Mouse (Mus musculus): ENCODE results near the gene Elk3. TPM values are rescaled to one million over a fixed set of nuclear protein-coding genes. Genes with fewer than 3 reads are reported as not detected.

The Elk3 gene
- polyA plus RNA-seq, 1 experiment = 10.8 TPM

DNA sequence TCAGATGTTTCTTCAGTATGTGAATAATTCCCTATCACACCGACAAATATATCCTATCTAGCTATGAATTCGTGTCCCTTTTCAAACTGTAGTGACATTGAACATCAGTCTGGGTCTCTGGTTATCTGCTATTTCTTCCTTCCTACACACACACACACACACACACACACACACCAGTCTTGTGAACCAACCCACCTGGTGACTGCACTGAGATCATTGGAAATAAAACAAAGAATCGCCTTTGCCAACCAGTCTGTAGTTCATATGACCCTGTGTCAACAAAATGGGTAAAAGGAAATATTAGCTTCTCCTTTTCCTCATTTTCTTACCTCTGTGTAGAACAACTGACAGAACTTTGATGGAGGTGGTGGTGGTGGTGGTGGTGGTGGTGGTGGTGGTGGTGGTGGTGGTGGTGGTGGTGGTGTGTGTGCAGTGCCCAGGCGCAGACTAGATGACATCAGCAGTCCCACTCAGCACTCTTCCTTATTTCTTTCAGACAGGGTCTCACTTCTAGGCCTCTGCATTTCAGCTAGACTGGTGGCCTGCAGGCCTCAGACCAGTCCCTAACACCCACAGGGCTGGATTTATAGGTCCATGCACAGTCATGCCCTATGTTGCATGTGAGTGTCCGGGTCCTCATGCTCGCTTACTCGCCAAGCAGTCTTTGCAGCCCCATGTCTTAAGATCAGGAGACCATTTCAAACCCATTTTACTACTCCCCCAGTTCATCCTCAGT lies 64.6 kb downstream of the Elk3 start:
- Histone ChIP-seq H3K4me1 (ENCODE audit: control insufficient read depth, insufficient read depth, insufficient read length, low read length) (no peaks in the 10 kb centered on the region), H3K27ac (ENCODE audit: insufficient read depth, low read depth, low read length) (no peak overlapping the region), H3K4me3 (ENCODE audit: low read depth, low read length) (no peak overlapping the region), H3K36me3 (ENCODE audit: control insufficient read depth, insufficient read depth, low read length) (0 out of 2 replicates have a peak, but pooled peaks cover 1% of the 10 kb centered on the region), H3K27me3 (ENCODE audit: control insufficient read depth, insufficient read depth, low read length) (no peaks in the 10 kb centered on the region)
- WGBS = 85% methylated on average over 7 of the region's 7 CpGs
- TF ChIP-seq POLR2A (IDR thresholded peaks at IDR 0.05; ENCODE audit: low read depth, low read length) (no peak), CTCF (IDR thresholded peaks at IDR 0.05; ENCODE audit: extremely low read depth, insufficient read length, insufficient replicate concordance, low read depth, low read length) (no peak)

- H3K36me3 ChIP-seq (ENCODE audit: control insufficient read depth, insufficient read depth, low read length) = peaks cover 8% of the 10 kb centered on the region
- H3K27ac ChIP-seq (ENCODE audit: insufficient read depth, low read depth, low read length) = no peak overlapping the region
- no peaks in the 10 kb centered on the region for H3K27me3 ChIP-seq (ENCODE audit: control insufficient read depth, insufficient read depth, low read length)
- H3K4me1 ChIP-seq (ENCODE audit: control insufficient read depth, insufficient read depth, insufficient read length, low read length) = no peaks in the 10 kb centered on the region
- TF ChIP-seq POLR2A (IDR thresholded peaks at IDR 0.05; ENCODE audit: low read depth, low read length) (no peak), CTCF (IDR thresholded peaks at IDR 0.05; ENCODE audit: extremely low read depth, insufficient read length, insufficient replicate concordance, low read depth, low read length) (no peak)
- H3K4me3 ChIP-seq (ENCODE audit: low read depth, low read length) = no peak overlapping the region
- WGBS = 90% methylated on average over 10 of the region's 10 CpGs
Measured at GRCm38 (mm10) chr10:93244209-93244705, 66.7 kb downstream of the Elk3 start.

DNA sequence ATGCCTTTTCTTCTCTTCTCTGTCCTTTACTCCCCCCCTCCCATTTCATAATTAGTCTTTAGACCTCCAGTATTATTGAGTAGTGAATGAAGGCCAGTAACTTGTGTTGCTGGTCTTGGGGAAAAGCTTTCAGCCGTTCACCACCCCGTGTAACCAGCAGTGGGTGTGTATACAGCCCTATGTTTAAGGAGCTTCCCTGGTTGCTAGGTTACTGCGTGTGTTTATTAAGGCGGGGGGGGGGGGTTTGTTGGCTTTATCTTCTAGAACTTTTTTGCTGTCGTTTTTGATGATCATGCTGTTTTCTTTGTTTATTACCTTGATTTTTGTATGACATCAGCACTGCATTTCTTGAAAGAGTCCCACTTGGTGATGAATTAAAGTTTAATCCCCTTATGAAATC lies 68.1 kb downstream of the Elk3 start:
- H3K4me1 ChIP-seq (ENCODE audit: control insufficient read depth, insufficient read depth, insufficient read length, low read length) = no peaks in the 10 kb centered on the region
- H3K4me3 ChIP-seq (ENCODE audit: low read depth, low read length) = no peak overlapping the region
- 11% methylated on average over 5 of the region's 5 CpGs for WGBS
- peaks cover 16% of the 10 kb centered on the region for H3K36me3 ChIP-seq (ENCODE audit: control insufficient read depth, insufficient read depth, low read length)
- TF ChIP-seq CTCF (IDR thresholded peaks at IDR 0.05; ENCODE audit: extremely low read depth, insufficient read length, insufficient replicate concordance, low read depth, low read length) (no peak), POLR2A (IDR thresholded peaks at IDR 0.05; ENCODE audit: low read depth, low read length) (no peak)
- H3K27ac ChIP-seq (ENCODE audit: insufficient read depth, low read depth, low read length) = no peak overlapping the region
- no peaks in the 10 kb centered on the region for H3K27me3 ChIP-seq (ENCODE audit: control insufficient read depth, insufficient read depth, low read length)

- TF ChIP-seq POLR2A (IDR thresholded peaks at IDR 0.05; ENCODE audit: low read depth, low read length) (no peak), CTCF (IDR thresholded peaks at IDR 0.05; ENCODE audit: extremely low read depth, insufficient read length, insufficient replicate concordance, low read depth, low read length) (no peak)
- Histone ChIP-seq H3K27me3 (ENCODE audit: control insufficient read depth, insufficient read depth, low read length) (no peaks in the 10 kb centered on the region), H3K36me3 (ENCODE audit: control insufficient read depth, insufficient read depth, low read length) (peaks cover 19% of the 10 kb centered on the region), H3K27ac (ENCODE audit: insufficient read depth, low read depth, low read length) (no peak overlapping the region), H3K4me1 (ENCODE audit: control insufficient read depth, insufficient read depth, insufficient read length, low read length) (no peaks in the 10 kb centered on the region), H3K4me3 (ENCODE audit: low read depth, low read length) (no peak overlapping the region)
- WGBS = 43% methylated on average over 3 of the region's 3 CpGs
Measured at GRCm38 (mm10) chr10:93242208-93242607, 68.7 kb downstream of the Elk3 start.

DNA sequence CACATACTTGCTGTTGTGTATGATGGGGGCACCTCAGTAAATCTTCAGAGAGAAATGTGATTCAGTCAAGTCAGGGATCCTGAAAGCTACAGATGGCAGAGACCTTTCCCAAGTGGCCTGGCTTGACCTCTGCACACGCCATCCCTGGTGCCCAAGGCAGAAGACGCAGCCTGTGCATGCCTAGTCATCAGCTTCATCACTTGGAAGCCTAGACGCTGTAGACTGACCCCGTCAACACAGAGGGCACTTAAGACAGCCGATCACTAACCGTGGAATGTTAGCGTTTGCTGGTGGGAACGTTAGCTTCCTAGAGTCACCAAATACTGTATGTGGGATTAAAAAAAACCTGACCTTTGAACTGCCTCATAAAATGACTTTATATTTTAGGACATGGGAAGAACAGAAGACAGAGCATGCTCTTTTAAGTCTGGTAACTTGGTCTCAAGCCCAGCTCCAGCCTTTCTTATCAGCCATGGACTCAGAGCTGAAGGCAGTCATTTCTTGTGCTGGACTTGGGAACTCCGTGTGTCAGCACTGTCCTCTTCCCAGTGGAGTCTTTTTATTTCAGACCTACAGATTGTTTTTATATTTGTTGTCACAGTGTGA lies 71.6 kb downstream of the Elk3 start:
- Histone ChIP-seq H3K4me3 (ENCODE audit: low read depth, low read length) (no peak overlapping the region), H3K4me1 (ENCODE audit: control insufficient read depth, insufficient read depth, insufficient read length, low read length) (no peaks in the 10 kb centered on the region), H3K27me3 (ENCODE audit: control insufficient read depth, insufficient read depth, low read length) (no peaks in the 10 kb centered on the region), H3K36me3 (ENCODE audit: control insufficient read depth, insufficient read depth, low read length) (peaks cover 28% of the 10 kb centered on the region), H3K27ac (ENCODE audit: insufficient read depth, low read depth, low read length) (no peak overlapping the region)
- TF ChIP-seq CTCF (IDR thresholded peaks at IDR 0.05; ENCODE audit: extremely low read depth, insufficient read length, insufficient replicate concordance, low read depth, low read length) = no peak
- no peak for TF ChIP-seq POLR2A (IDR thresholded peaks at IDR 0.05; ENCODE audit: low read depth, low read length)
- WGBS = 77% methylated on average over 9 of the region's 9 CpGs

DNA sequence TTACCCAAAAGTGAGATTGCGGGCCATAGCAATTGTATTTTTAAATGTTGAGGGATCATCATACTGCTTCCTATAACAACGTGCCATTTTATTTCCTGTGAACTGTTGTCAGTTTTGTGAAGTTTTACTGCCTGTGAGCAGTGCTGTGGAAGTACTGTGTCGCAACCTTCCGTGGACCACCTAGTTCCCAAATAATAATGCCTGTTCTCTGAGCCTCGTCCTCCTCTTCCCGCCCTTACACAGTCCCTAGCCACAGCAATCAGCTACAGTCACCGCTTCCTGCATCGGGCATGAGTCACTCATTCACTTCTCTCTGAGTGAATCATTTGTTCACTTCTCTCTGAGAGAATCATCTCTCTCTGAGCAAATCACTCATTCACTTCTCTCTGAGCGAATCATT lies 76.2 kb downstream of the Elk3 start:
- 88% methylated on average over 9 of the region's 9 CpGs for WGBS
- TF ChIP-seq CTCF (IDR thresholded peaks at IDR 0.05; ENCODE audit: extremely low read depth, insufficient read length, insufficient replicate concordance, low read depth, low read length) (no peak), POLR2A (IDR thresholded peaks at IDR 0.05; ENCODE audit: low read depth, low read length) (no peak)
- Histone ChIP-seq H3K4me3 (ENCODE audit: low read depth, low read length) (no peak overlapping the region), H3K4me1 (ENCODE audit: control insufficient read depth, insufficient read depth, insufficient read length, low read length) (no peaks in the 10 kb centered on the region), H3K27me3 (ENCODE audit: control insufficient read depth, insufficient read depth, low read length) (no peaks in the 10 kb centered on the region), H3K36me3 (ENCODE audit: control insufficient read depth, insufficient read depth, low read length) (peaks cover 30% of the 10 kb centered on the region), H3K27ac (ENCODE audit: insufficient read depth, low read depth, low read length) (no peak overlapping the region)

DNA sequence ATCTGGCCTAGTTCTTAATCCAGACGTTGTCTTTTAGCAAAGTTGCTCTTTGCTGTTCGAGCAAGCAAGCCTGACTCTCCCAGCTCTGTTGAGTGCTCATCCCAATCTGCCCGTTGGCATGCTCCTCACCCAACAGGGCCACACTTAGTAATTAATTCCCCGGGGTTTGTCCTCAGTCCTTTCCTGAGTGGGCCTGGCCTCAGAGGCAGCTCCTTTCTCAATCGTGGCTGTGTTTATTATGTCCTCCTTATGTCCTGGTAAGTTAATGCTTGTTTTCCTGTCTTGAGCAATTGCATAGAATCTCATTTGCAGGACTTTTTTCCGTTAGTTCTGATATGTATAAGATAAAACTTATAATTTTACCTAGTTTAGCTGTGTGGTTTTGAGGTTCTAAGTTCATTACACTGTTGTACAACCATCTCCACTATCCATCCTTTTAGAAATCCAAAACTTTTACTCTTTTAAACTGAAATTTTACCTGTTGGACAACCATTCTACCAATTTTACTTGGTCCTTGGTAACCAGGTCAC lies 77.2 kb downstream of the Elk3 start:
- Histone ChIP-seq H3K36me3 (ENCODE audit: control insufficient read depth, insufficient read depth, low read length) (peaks cover 23% of the 10 kb centered on the region), H3K4me1 (ENCODE audit: control insufficient read depth, insufficient read depth, insufficient read length, low read length) (no peaks in the 10 kb centered on the region), H3K4me3 (ENCODE audit: low read depth, low read length) (no peak overlapping the region), H3K27me3 (ENCODE audit: control insufficient read depth, insufficient read depth, low read length) (no peaks in the 10 kb centered on the region), H3K27ac (ENCODE audit: insufficient read depth, low read depth, low read length) (no peak overlapping the region)
- no peak for TF ChIP-seq CTCF (IDR thresholded peaks at IDR 0.05; ENCODE audit: extremely low read depth, insufficient read length, insufficient replicate concordance, low read depth, low read length)
- TF ChIP-seq POLR2A (IDR thresholded peaks at IDR 0.05; ENCODE audit: low read depth, low read length) = no peak
- 78% methylated on average over 6 of the region's 6 CpGs for WGBS

Measured in small intestine, adult 2 months (tissue).